Mouse (Mus musculus): Measurements from ENCODE around the gene Cbarp. TPM values are rescaled to one million over a fixed set of nuclear protein-coding genes. Genes with fewer than 3 reads are reported as not detected.

Gene Cbarp
- polyA plus RNA-seq, 1 experiment from 2014 or later = 2.6 TPM

- peaks cover 27 to 54% of the 10 kb centered on the region in 2 experiments for H3K4me1 ChIP-seq (ENCODE audit: control insufficient read depth in 2 of 2, insufficient read depth in 2 of 2, low read length in 2 of 2)
- WGBS = 74% methylated on average over 5 of the region's 5 CpGs
- ATAC-seq (ENCODE audit: insufficient number of reproducible peaks, insufficient read depth, low FRiP score, low read depth) = no peak
Observed at GRCm38 (mm10) chr10:80095547-80095946, 45.1 kb downstream of the Cbarp start.

DNA sequence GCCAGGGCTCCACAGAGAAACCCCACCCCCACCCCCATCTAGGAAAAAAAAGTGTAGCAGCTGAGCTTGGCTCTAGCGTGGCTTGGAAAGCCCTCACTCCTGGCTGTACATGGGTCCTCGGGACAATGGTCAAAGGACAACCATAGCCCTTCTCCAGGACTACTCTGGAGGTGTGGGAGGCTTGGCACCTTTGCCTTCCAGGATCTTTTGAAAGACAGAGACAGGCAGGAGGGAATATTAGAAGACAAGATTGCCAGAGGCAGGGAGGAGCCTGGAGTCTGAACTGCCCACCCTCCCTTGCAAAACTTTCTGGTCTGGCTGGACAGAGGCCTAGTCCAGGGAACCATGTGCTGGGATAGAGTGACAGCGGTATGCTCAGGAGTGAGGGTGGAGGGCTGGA, 46.0 kb downstream of the Cbarp start:
- H3K9me3 ChIP-seq (ENCODE audit: control insufficient read depth, low read length) = no peaks in the 10 kb centered on the region
- peaks cover 27 to 53% of the 10 kb centered on the region in 2 experiments for H3K4me1 ChIP-seq (ENCODE audit: control insufficient read depth in 2 of 2, insufficient read depth in 2 of 2, low read length in 2 of 2)
- ATAC-seq (ENCODE audit: insufficient number of reproducible peaks, insufficient read depth, low FRiP score, low read depth) = no peak
- H3K9ac ChIP-seq (ENCODE audit: low read length) = no peak overlapping the region
- H3K4me3 ChIP-seq (ENCODE audit: control insufficient read depth in 1 of 2, insufficient read depth in 1 of 2, low read depth in 1 of 2, low read length in 2 of 2) = no peak overlapping the region
- H3K36me3 ChIP-seq (ENCODE audit: control insufficient read depth, insufficient read depth, low read length) = 0 out of 2 replicates have a peak, but pooled peaks cover 6% of the 10 kb centered on the region
- H3K4me2 ChIP-seq (ENCODE audit: low read length) = no peak overlapping the region
- no peak overlapping the region for H3K27ac ChIP-seq (replicated peaks in 1 of 2; ENCODE audit: control insufficient read depth in 1 of 2, insufficient read depth in 1 of 2, low read depth in 2 of 2, low read length in 2 of 2)
- no peaks in the 10 kb centered on the region for H3K27me3 ChIP-seq (ENCODE audit: control insufficient read depth, insufficient read depth, low read length)
- WGBS = 76% methylated on average over 3 of the region's 3 CpGs

More at GRCm38 (mm10) chr10:80095547-80095946, 45.1 kb downstream of the Cbarp start:
- H3K27me3 ChIP-seq (ENCODE audit: control insufficient read depth, insufficient read depth, low read length) = no peaks in the 10 kb centered on the region
- no peaks in the 10 kb centered on the region for H3K9me3 ChIP-seq (ENCODE audit: control insufficient read depth, low read length)
- peak overlapping the region in 1 of 2 experiments; percentile 16; a peak in 2 of 4 replicates for H3K27ac ChIP-seq (replicated peaks in 1 of 2; ENCODE audit: control insufficient read depth in 1 of 2, insufficient read depth in 1 of 2, low read depth in 2 of 2, low read length in 2 of 2)
- H3K9ac ChIP-seq (ENCODE audit: low read length) = peak overlapping the region; percentile 4; the same call in 1 of the 2 replicates
- H3K4me2 ChIP-seq (ENCODE audit: low read length) = no peak overlapping the region
- H3K36me3 ChIP-seq (ENCODE audit: control insufficient read depth, insufficient read depth, low read length) = 0 out of 2 replicates have a peak, but pooled peaks cover 3% of the 10 kb centered on the region
- no peak overlapping the region for H3K4me3 ChIP-seq (ENCODE audit: control insufficient read depth in 1 of 2, insufficient read depth in 1 of 2, low read depth in 1 of 2, low read length in 2 of 2)

GRCm38 (mm10) chr10:80094085-80094484, 46.5 kb downstream of the Cbarp start:
- Histone ChIP-seq H3K27ac (replicated peaks in 1 of 2; ENCODE audit: control insufficient read depth in 1 of 2, insufficient read depth in 1 of 2, low read depth in 2 of 2, low read length in 2 of 2) (no peak overlapping the region), H3K9ac (ENCODE audit: low read length) (no peak overlapping the region), H3K27me3 (ENCODE audit: control insufficient read depth, insufficient read depth, low read length) (no peaks in the 10 kb centered on the region), H3K9me3 (ENCODE audit: control insufficient read depth, low read length) (no peaks in the 10 kb centered on the region), H3K4me2 (ENCODE audit: low read length) (no peak overlapping the region), H3K4me3 (ENCODE audit: control insufficient read depth in 1 of 2, insufficient read depth in 1 of 2, low read depth in 1 of 2, low read length in 2 of 2) (no peak overlapping the region), H3K36me3 (ENCODE audit: control insufficient read depth, insufficient read depth, low read length) (0 out of 2 replicates have a peak, but pooled peaks cover 6% of the 10 kb centered on the region), H3K4me1 (ENCODE audit: control insufficient read depth in 2 of 2, insufficient read depth in 2 of 2, low read length in 2 of 2) (peaks cover 25 to 51% of the 10 kb centered on the region in 2 experiments)
- ATAC-seq (ENCODE audit: insufficient number of reproducible peaks, insufficient read depth, low FRiP score, low read depth) = no peak
- WGBS = 80% methylated on average over 6 of the region's 6 CpGs

DNA sequence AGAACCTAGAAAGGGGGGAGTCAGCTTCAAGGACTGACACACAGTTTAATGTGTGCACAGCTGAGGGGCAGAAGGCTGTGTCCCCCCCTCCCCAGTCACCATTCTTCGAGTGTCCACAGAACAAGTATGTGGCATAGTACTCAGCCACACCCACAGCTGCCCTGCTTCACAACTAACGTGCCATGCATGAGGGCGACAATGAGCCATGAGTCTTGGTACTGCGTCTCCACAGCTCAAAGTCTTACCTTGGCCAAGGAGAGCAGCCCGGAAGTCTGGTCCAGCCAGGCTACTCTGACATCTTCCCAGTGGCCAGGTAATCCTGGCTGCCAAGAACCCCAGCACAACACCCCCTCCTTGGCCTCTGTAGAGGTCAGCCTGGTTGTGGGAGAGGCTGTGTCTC, 47.9 kb downstream of the Cbarp start:
- H3K27ac ChIP-seq (replicated peaks in 1 of 2; ENCODE audit: control insufficient read depth in 1 of 2, insufficient read depth in 1 of 2, low read depth in 2 of 2, low read length in 2 of 2) = no peak overlapping the region
- H3K9ac ChIP-seq (ENCODE audit: low read length) = no peak overlapping the region
- peaks cover 23 to 46% of the 10 kb centered on the region in 2 experiments for H3K4me1 ChIP-seq (ENCODE audit: control insufficient read depth in 2 of 2, insufficient read depth in 2 of 2, low read length in 2 of 2)
- ATAC-seq (ENCODE audit: insufficient number of reproducible peaks, insufficient read depth, low FRiP score, low read depth) = no peak
- H3K9me3 ChIP-seq (ENCODE audit: control insufficient read depth, low read length) = no peaks in the 10 kb centered on the region
- 0 out of 2 replicates have a peak, but pooled peaks cover 6% of the 10 kb centered on the region for H3K36me3 ChIP-seq (ENCODE audit: control insufficient read depth, insufficient read depth, low read length)
- H3K4me2 ChIP-seq (ENCODE audit: low read length) = no peak overlapping the region
- H3K4me3 ChIP-seq (ENCODE audit: control insufficient read depth in 1 of 2, insufficient read depth in 1 of 2, low read depth in 1 of 2, low read length in 2 of 2) = no peak overlapping the region
- 77% methylated on average over 5 of the region's 5 CpGs for WGBS
- no peaks in the 10 kb centered on the region for H3K27me3 ChIP-seq (ENCODE audit: control insufficient read depth, insufficient read depth, low read length)

DNA sequence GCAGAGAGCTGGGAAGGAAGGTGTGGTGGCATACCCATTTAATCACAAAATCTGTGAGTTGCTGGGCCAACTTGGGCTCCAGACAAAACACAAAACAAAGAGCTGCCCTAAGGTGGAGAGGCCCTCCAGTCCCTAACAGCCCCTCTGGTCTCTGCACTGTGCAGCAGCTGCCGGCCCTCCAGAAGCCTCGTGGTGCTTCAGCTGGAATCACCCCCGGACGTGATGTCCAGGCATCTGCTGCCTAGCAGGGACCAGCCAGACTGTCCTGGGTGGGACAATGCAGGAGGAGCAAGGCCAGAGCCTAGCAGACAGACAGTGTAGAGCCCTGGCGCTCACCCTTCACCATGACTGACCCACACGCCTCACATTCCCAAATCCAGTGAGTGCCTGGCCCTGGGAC, 49.1 kb downstream of the Cbarp start:
- 0 out of 2 replicates have a peak, but pooled peaks cover 6% of the 10 kb centered on the region for H3K36me3 ChIP-seq (ENCODE audit: control insufficient read depth, insufficient read depth, low read length)
- ATAC-seq (ENCODE audit: insufficient number of reproducible peaks, insufficient read depth, low FRiP score, low read depth) = no peak
- no peaks in the 10 kb centered on the region for H3K27me3 ChIP-seq (ENCODE audit: control insufficient read depth, insufficient read depth, low read length)
- WGBS = 87% methylated on average over 6 of the region's 6 CpGs
- no peaks in the 10 kb centered on the region for H3K9me3 ChIP-seq (ENCODE audit: control insufficient read depth, low read length)
- H3K27ac ChIP-seq (replicated peaks in 1 of 2; ENCODE audit: control insufficient read depth in 1 of 2, insufficient read depth in 1 of 2, low read depth in 2 of 2, low read length in 2 of 2) = no peak overlapping the region
- H3K4me1 ChIP-seq (ENCODE audit: control insufficient read depth in 2 of 2, insufficient read depth in 2 of 2, low read length in 2 of 2) = peaks cover 19 to 44% of the 10 kb centered on the region in 2 experiments
- H3K4me2 ChIP-seq (ENCODE audit: low read length) = no peak overlapping the region
- H3K9ac ChIP-seq (ENCODE audit: low read length) = no peak overlapping the region
- H3K4me3 ChIP-seq (ENCODE audit: control insufficient read depth in 1 of 2, insufficient read depth in 1 of 2, low read depth in 1 of 2, low read length in 2 of 2) = no peak overlapping the region

DNA sequence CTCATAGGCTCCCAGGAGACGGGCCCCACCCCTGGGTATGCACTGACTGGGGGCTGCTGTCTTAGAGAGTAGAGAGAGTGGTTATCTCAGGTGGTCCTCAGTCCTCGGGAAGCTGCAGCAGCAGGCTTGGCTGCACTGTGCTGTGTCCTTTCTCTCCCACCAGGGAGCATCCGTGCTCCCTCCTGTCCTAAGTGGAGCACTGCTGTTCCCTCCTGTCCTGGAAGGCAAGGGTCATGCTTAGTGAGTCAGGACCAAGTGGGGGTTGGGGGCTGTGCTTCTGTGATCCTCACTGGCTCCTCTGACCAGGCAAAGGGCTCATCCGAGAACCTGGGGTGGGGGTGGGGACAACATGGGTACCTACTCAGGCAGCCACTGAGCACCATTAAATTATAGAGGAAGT, 51.5 kb downstream of the Cbarp start:
- Histone ChIP-seq H3K9me3 (ENCODE audit: control insufficient read depth, low read length) (no peaks in the 10 kb centered on the region), H3K4me3 (ENCODE audit: control insufficient read depth in 1 of 2, insufficient read depth in 1 of 2, low read depth in 1 of 2, low read length in 2 of 2) (no peak overlapping the region), H3K27ac (replicated peaks in 1 of 2; ENCODE audit: control insufficient read depth in 1 of 2, insufficient read depth in 1 of 2, low read depth in 2 of 2, low read length in 2 of 2) (no peak overlapping the region), H3K9ac (ENCODE audit: low read length) (no peak overlapping the region), H3K36me3 (ENCODE audit: control insufficient read depth, insufficient read depth, low read length) (peaks cover 13% of the 10 kb centered on the region), H3K27me3 (ENCODE audit: control insufficient read depth, insufficient read depth, low read length) (no peaks in the 10 kb centered on the region), H3K4me2 (ENCODE audit: low read length) (no peak overlapping the region), H3K4me1 (ENCODE audit: control insufficient read depth in 2 of 2, insufficient read depth in 2 of 2, low read length in 2 of 2) (peaks cover 19 to 38% of the 10 kb centered on the region in 2 experiments)
- WGBS = 44% methylated on average over 4 of the region's 4 CpGs
- ATAC-seq (ENCODE audit: insufficient number of reproducible peaks, insufficient read depth, low FRiP score, low read depth) = no peak

DNA sequence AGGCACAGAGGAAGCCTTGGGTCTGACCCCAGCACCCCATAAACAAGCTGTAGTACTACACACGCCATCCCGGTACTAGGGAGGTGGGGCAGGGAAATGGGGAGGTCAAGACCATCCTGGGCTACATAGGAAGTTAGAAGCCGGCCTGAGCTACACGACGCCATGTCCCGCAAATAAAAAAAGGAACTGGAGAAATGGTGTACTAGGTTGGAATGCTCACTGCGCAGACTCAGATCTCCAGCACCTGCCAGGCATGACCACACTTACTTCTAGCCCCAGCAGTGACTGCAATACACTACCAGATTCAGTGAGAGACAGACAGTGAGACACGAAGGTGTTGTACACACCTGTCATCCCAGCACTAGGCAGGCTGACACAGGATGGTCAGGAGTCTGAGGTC, 53.2 kb downstream of the Cbarp start:
- peaks cover 30% of the 10 kb centered on the region for H3K36me3 ChIP-seq (ENCODE audit: control insufficient read depth, insufficient read depth, low read length)
- no peak overlapping the region for H3K9ac ChIP-seq (ENCODE audit: low read length)
- ATAC-seq (ENCODE audit: insufficient number of reproducible peaks, insufficient read depth, low FRiP score, low read depth) = no peak
- H3K27ac ChIP-seq (replicated peaks in 1 of 2; ENCODE audit: control insufficient read depth in 1 of 2, insufficient read depth in 1 of 2, low read depth in 2 of 2, low read length in 2 of 2) = no peak overlapping the region
- H3K27me3 ChIP-seq (ENCODE audit: control insufficient read depth, insufficient read depth, low read length) = no peaks in the 10 kb centered on the region
- H3K4me2 ChIP-seq (ENCODE audit: low read length) = no peak overlapping the region
- H3K4me3 ChIP-seq (ENCODE audit: control insufficient read depth in 1 of 2, insufficient read depth in 1 of 2, low read depth in 1 of 2, low read length in 2 of 2) = no peak overlapping the region
- WGBS = 86% methylated on average over 8 of the region's 8 CpGs
- no peaks in the 10 kb centered on the region for H3K9me3 ChIP-seq (ENCODE audit: control insufficient read depth, low read length)
- H3K4me1 ChIP-seq (ENCODE audit: control insufficient read depth in 2 of 2, insufficient read depth in 2 of 2, low read length in 2 of 2) = peaks cover 17 to 28% of the 10 kb centered on the region in 2 experiments

GRCm38 (mm10) chr10:80086847-80087246, 53.8 kb downstream of the Cbarp start:
- no peak for ATAC-seq (ENCODE audit: insufficient number of reproducible peaks, insufficient read depth, low FRiP score, low read depth)
- Histone ChIP-seq H3K27ac (replicated peaks in 1 of 2; ENCODE audit: control insufficient read depth in 1 of 2, insufficient read depth in 1 of 2, low read depth in 2 of 2, low read length in 2 of 2) (peak overlapping the region in 1 of 2 experiments; percentile 20; a peak in 1 of 4 replicates), H3K27me3 (ENCODE audit: control insufficient read depth, insufficient read depth, low read length) (no peaks in the 10 kb centered on the region), H3K4me3 (ENCODE audit: control insufficient read depth in 1 of 2, insufficient read depth in 1 of 2, low read depth in 1 of 2, low read length in 2 of 2) (no peak overlapping the region), H3K36me3 (ENCODE audit: control insufficient read depth, insufficient read depth, low read length) (peaks cover 36% of the 10 kb centered on the region), H3K4me2 (ENCODE audit: low read length) (no peak overlapping the region), H3K4me1 (ENCODE audit: control insufficient read depth in 2 of 2, insufficient read depth in 2 of 2, low read length in 2 of 2) (peaks cover 17 to 27% of the 10 kb centered on the region in 2 experiments), H3K9me3 (ENCODE audit: control insufficient read depth, low read length) (no peaks in the 10 kb centered on the region), H3K9ac (ENCODE audit: low read length) (peak overlapping the region; percentile 42; the same call in 1 of the 2 replicates)
- 58% methylated on average over 3 of the region's 3 CpGs for WGBS
